Mouse (Mus musculus): ENCODE results near the gene Dab1. TPM values are rescaled to one million over a fixed set of nuclear protein-coding genes. Genes with fewer than 3 reads are reported as not detected.

Dab1 gene
- total RNA-seq, 2 experiments from 2014 or later = 1.7 to 1.9 TPM

DNA sequence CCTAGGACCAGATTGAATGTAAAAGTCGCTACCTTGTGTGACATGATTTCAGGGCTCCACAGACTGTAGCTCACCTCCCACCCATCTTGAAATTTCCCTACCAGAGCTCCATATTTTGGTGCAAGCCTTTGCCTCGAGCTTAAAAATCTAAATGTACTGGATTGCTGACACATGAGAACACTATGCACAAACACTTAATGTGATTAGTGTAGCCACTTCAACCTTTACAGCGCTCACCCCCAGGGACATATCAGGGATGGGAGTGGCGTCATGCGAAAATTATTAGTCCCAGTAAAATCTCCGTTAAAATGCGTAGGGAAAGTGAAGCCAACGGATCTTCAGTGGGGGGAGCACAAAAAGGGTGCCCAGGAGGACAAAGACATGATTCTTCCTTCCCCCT is 953.3 kb downstream of the Dab1 start:
- DNase-seq (ENCODE audit: low spot score in 2 of 2) = no peak

DNA sequence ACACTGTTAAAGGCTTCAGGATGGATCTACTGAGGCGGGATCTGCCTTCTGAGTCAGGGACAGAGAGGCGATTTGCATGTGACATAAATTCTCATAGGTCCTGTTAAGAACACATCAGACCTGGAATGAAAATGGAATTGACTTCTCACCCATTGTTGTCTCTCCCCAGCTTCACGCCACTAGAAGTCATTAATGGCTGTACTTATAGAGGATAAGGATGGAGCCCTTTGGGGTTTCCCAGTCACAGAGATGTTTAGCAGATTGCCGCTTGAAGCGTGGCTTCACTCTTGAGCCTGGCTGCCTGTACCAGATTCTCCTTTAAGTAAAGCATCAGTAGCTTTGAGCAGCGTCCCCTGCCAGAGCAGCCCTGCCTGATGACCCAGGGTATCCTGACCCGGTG is 954.3 kb downstream of the Dab1 start:
- DNase-seq (ENCODE audit: low spot score in 2 of 2) = no peak

DNA sequence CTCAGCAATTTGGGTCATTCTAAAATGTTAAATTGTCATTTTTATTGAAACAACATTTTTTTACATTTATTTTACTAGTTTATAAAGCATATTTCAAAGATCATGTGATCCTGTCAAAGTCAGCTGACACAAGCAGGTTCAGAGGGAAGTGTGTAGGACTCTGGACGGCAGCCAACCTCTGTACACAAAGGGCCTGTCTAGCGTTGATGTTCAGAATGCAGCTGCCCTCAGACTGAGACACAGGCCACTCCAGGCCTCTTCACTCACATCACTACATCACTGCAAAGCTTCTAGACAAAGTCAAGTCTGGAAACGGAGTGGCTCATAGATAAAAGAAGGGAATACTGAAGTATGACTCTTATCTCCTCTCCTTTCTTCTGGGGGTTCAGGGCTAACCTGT is 959.2 kb downstream of the Dab1 start:
- DNase-seq (ENCODE audit: low spot score in 2 of 2) = peak in 1 of 2 experiments; percentile 10

DNA sequence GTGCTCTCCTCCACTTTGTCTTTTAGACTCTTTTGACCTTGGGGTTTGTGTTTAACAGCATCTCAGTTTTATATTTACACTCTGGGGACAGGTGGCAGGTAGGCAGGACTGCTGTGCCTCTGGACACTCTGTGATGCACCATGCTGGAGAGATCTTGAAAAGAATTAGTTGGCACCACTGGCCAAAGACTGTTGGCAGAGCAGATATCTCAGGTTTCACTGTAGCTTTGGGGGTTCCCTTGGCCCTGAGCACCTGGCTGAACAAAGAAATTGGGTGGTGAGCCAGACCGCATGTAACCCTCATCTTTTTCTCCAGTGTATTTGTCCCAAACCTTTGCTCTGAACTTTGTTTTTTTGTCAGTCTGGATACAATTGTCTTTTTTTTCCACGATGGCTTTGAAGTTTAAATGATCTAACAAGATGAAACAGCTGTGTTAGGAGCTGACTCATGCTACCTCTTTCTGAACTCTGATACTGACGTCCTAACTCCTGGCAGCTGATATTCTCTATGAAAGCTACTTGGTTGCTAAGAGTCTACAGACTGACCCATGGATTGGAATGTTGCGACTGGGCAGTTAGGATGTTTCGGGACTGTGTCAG is 960.9 kb downstream of the Dab1 start:
- DNase-seq (ENCODE audit: low spot score in 2 of 2) = no peak

DNA sequence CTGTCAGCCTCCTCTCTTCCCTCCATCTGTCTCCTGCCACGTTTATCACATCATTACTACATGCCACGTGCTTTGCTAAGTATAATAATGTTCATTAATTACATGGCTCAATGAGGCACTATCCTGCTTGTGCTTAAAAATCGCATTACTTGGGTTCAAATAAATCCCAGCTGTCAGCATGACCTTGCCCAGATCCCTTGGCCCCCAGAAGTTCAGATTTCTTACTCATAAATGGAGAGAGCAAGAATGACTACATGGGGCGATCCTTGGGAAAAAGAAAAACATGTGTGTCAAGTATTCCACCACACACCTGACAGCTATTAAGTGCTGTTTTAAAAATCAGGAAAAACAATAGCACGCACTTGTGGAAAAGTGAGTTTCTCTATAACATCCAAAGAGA is 963.6 kb downstream of the Dab1 start:
- no peak for DNase-seq (ENCODE audit: low spot score in 2 of 2)

DNA sequence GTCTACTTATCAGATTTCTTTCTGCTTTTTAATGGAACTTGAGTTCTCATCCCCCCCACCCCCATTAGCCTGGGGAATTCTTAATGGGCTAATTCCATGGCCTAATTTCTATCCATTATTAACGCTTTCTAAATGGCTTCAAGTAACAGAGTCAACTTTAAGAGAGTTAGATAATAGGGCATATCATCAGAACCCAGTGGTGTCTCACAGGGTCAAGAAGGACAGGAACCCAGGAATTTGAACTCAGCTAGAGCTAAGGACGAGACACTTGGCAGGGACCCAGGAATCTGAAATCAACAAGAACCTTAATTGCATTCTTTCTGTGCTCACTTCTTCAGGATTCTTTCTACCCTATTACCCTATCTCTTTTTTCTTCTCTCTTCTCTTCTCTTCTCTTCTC is 968.7 kb downstream of the Dab1 start:
- DNase-seq (ENCODE audit: low spot score in 2 of 2) = no peak

DNA sequence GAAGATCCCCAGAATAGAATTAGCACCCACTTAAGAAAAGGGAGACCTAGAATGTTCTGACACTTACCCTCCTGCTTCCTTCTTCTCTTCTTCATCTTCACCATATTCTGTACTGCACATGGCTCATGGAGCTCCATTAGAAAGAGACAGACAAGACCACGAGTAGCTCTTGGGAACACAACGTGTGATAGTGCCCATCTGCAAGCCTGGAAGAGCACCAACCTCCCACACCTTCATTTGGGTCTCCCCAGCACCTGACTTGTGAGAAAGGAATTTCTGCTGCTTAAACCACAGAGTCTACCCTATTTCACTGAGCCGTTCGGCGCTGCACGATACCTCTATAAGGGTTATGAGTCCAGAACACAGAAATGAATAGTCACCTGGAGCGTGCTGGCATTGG is 977.8 kb downstream of the Dab1 start:
- no peak for DNase-seq (ENCODE audit: low spot score in 2 of 2)

DNA sequence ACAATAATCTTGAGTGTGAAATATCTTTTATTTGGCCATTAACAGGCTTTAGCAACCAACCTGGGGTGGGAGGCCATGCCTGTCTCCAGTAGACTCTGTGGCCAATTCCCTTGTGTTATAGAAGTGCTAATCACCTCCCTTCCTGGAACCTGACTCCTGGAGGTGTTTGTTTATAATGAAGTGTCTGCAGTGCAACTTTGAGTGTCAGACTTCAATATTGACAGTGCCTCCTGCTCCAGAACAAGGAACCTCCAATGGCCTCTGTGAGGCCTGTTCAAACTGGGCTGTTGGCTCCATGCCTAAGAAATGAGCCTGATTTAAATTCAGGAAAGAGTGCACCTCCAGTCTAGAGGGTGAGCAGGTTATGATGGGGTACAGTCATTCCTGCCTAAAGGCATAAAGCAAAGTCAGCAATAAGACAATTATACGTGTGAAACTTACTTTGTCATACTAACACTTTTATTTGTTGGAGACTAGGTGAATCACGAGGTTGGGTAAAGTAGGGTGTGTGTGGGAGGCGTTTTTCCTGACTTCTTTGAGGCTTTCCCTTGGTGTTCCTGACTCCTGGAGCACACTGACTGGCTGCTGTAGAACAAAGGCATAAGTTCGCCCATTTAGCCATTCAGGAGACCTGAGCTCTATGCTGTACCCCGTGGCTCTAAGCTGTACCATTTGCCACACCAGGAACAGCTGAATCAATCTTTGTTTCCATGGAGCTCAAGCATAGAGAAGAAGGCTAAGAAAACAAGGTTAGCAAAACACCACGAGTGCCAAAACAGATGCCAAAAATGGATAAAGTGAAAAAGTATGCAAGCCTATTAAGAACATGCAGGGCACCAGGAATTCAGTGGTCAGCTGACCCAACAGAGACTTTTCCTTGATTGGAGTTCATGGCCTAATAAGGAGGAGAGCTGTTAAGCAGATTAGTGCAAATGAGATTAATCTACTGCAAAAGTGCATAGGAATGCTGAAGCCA is 978.6 kb downstream of the Dab1 start:
- no peak for DNase-seq (ENCODE audit: low spot score in 2 of 2)

DNA sequence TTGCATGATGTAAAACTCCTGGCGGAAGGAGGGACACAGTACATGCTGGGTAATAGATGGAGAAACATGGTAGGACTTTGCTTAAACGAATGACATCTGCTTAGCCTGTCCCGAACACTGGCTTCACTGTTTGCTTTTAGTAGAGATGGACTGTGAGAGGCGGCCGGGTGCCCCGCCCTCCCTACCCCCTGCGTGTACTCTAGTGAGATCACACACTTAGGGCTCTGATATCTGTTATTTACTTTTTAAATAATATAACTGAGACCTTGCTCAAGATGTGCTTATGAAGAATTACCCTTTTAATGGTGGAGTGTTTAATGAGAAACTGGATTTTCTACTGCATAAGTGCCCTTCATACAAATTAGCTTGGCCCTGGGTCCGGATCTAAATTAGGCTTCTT is 983.6 kb downstream of the Dab1 start:
- DNase-seq (ENCODE audit: low spot score in 2 of 2) = no peak

DNA sequence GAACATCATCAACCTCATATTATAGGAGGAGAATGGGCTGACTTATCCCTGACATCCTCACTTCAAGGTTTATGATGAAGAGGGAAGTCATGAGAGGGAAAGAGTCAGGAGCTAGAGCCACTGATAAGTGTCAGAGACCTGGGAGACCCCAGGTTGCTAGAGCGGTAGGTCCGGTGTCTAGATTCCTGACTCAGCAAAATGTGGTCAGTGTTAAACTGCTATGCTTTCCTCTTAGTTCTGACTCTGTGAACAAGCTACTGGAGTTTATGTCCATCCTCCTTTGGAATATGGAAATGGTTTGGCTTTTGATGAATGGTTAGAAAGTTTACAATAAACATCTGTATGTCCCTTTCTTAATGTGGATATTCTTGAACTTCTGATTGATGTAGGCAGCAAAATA is 985.1 kb downstream of the Dab1 start:
- DNase-seq (ENCODE audit: low spot score in 2 of 2) = no peak

DNA sequence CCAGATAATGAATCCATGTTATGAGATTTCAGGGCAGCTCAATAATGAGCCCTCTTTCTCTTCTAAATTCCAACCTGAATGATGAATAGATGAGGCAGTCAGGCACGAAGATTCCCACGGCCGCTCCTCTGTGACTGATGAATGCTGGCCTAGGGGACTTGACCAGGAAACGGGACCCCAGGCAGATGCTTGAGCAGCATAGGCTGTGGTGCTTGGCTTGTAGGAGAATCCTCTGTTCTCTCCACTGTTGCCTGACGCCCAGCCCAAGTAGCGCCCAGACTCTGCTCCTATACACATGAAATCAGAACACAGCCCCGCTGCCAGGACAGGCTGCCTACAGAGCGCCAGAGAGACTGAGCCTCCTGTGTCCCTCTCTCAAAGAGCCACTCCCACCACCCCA is 987.7 kb downstream of the Dab1 start:
- no peak for DNase-seq (ENCODE audit: low spot score in 2 of 2)

DNA sequence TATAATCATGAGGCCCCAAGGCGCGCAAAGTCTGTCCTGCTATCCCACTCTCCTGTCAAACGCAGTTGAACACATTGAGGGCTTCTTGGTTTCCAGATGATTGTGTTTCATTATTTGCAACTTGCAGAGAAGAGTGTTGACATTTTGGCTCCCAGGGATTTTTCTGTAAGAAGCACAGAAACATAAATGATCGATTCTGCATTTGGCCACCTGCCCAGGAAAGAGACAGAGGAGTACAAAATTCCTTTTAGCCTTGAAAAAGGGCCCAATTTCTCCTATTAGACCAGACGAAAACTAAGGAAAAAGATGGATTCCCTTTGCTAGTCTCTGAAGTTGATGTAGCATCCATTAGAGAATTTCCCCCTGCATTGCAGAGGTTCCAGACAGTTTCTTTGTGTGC is 988.5 kb downstream of the Dab1 start:
- DNase-seq (ENCODE audit: low spot score in 2 of 2) = peak in 1 of 2 experiments; percentile 17

DNA sequence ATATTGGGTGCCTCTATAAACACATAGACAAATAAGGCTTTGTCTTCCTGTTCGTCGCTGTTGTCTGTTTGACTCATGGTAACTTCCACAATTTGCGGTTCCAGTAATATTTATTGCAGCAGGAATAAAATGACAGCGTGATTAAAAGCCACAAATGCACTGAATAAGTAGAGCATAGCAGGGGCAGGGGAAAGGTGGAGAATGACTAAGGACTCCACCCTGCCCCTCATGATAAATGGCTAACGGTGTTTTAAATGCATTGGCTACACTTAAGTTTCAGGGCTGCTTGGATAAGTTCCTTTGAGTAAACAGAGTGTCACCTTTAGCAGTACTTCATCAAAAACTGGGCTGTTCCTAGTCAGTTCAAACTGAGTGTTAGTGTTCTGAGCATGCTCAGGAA is 1000.3 kb downstream of the Dab1 start:
- no peak for DNase-seq (ENCODE audit: low spot score in 2 of 2)

DNA sequence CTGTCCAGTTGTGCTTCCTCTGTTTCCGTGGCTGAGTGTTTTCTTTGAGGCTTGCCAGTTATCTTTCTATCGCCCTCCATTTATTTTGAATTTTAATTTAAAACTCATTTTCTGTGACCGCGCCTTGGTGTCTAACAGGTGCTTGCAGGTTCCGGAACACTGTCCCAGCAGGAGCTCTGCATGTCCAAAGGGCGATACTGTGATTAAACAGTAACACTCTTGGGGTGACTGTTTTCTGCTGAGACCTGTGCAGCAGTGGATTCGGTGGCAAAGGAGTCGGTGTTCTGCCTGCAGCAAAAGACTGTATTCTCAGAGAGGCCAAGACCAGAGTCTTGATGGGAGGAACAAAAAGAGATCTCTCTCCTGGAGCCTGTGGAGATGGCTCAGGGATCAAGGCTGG is 1006.2 kb downstream of the Dab1 start:
- no peak for DNase-seq (ENCODE audit: low spot score in 2 of 2)

DNA sequence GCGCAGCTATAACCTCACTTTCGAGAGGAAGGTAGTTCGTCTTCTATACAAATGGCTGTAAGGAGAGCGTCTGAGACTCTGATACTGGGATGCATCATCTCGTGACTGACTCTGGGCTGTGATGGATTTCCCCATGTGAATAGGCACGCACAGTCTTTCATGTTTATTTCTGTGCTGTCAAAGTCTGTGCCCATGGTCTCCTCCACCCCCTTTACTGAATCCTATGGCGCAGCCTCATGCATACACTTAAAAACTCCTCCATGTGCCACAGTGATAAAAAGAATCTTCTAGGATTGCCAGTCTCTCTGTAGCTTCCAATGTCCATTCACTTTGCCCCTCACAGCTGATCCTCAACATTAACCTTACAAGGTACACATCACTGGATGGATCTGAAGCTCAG is 1009.5 kb downstream of the Dab1 start:
- DNase-seq (ENCODE audit: low spot score in 2 of 2) = no peak

DNA sequence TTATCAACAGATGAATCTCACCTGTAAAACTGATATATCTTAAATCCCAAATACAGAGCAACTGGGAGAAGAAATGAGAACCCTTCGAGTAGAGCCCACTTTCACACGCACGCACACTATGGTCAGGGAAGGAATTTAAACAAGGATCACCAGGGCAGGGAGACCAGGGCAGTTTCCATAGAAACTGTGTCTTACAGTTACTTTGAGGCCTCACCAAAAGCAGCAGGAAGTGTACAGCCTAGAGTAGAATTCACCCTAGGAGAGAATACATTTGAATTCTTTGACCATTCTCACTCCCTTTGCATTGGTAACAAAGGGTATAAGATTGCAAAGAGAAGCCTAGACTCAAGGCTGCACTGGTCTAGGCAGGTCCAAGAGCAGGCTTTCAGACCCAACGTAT is 1017.9 kb downstream of the Dab1 start:
- no peak for DNase-seq (ENCODE audit: low spot score in 2 of 2)

DNA sequence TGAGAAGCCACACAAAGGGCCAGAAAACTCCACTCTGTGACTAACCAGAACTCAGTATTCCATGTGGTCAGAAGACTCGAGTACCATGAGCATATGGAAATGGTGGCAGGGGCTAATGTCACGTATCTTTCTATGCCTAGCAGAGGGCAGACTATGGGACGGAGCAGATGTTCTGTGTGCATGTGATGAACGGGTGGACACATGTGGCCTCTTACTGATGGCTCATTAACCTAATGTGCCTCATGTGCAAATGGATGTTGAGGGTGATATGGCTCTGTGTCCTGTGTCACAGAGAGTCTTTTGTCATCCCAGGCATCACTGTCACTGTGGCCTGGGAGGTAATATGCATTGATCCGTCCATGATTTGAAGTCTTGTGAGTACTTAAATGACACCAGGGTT is 1021.5 kb downstream of the Dab1 start:
- DNase-seq (ENCODE audit: low spot score in 2 of 2) = no peak

DNA sequence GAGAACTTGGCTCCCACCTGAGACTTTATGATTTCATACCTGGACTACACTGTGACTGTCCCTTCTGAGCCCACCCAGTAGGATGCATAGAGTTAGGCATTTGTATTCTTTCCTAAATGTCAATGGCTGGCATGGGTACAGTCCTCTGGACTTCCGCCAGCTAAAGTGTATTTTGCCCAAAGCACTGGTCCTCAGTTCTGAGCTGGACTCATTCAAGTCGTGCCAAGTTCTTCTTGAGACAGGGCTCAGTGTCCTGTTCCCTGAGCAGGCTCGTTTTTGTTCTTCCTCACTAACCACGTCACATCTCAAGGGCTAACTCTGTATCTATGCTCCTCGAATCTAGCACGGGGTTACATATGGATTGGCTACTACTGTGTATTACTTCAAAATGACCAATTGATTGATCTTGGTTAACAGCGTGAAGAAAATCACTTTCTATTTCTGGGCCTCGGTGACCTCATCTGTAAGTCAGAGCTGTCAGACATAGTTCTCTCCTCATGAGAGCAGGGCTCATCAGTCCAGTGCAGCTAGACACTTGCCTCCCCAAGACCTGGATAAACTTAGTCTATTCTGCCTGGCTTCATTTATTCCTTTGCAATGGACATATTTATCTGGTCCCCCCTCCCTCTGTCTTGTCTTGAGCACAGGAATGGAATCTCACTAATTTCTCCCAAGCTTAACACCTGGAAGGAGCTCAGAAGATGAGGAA is 1023.8 kb downstream of the Dab1 start:
- DNase-seq (ENCODE audit: low spot score in 2 of 2) = no peak

DNA sequence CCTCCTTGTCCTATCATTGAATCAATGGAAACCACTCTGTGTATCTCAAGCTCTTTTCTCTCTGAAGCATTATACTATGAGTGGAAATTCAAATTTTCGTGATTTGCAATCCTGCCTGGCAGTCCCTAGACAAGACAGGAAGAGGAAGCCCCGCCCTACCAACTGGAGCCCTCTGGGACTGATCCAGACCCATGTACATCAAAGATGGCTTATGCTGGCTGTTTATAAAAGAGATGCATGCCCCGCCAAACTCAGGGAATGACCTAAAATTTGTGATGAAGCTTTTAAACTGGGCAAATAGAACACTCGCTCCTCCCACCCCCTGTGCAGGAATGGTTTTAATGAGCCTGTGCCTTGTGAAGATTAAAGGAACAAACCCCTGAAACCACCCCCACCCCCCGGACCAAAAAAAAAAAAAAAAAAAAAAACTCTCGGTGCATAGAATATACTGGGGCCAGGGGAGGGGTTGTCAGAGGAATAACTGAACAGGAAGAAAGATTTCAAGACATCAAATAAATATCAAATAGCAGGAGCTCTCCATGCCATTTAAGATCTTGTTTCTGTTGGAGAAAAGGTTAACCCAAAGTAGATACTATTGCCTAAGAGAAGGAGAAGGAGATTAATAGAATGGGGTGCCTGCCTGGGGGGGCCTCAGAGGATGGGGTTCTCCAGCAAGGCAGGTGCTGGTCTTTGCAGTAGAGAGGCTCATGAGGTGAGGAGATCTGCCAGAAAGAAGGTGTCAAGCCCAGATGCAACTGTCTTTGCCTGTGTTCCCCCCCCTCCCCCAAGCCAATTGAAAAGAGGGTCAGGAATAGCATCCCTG is 1024.6 kb downstream of the Dab1 start:
- DNase-seq (ENCODE audit: low spot score in 2 of 2) = no peak

DNA sequence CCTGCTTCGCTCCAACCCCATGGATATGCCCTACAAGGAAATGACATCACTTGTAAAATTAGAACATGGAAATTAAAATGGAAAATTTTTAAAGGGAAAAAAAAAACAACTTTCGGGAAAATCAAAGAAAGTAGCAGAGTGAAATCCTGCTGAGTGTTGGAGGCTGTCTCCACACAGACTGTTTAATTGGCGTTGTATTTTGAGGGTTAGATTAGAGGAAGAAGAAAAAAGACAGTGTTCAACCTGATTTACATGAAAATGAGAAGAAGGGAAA is 1025.1 kb downstream of the Dab1 start:
- DNase-seq (ENCODE audit: low spot score in 2 of 2) = no peak

DNA sequence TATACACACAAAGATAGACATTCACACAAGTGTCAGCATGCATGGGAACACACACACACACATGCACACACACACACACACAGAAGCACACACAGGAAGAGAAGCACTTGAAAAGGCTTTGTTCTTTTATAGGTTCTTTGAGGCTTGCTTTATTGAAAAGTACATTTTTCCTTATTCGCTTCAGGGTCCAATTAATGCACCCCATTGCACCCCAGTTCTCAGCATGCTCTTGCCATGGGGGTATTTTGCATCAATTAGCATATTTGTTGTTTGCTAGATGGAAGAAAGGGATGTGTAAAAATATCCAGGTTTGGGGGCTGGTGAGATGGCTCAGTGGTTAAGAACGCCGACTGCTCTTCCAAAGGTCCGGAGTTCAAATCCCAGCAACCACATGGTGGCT is 1025.7 kb downstream of the Dab1 start:
- no peak for DNase-seq (ENCODE audit: low spot score in 2 of 2)

DNA sequence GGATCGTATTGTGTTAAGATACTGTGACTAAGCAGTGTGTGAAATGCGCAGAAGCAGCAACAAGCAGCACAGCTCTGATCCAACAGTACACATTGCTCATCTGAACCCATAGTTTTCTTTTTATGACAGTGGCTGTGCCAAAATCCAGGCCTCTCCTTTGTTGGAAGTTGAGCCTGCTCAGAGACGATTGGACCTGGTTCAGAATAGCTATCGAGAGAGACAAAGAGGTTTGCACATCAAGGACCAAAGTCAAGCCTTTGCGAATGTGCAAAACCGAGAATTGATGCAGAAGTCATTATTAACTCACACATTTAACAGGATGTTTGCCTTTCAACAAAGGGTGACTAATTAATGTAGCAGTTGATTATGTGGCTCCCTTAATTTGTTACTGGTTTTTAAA is 1032.6 kb downstream of the Dab1 start:
- DNase-seq (ENCODE audit: low spot score in 2 of 2) = no peak

Measured in gastrocnemius, postnatal 4 days (tissue).